Mouse (Mus musculus) liver, embryonic 15.5 days (tissue): ENCODE results near the gene Prss28. TPM values are rescaled to one million over a fixed set of nuclear protein-coding genes. Genes with fewer than 3 reads are reported as not detected.
A peak's percentile ranks its signal among the peaks of the same experiment; 100 is the strongest.

ENCODE experiments used
- ATAC-seq: fragments of 200-750 bp; cut with Nextera tagmentation; 2 replicates; pipeline ENCODE4 v1.8.0; 2017; ENCODE audit warnings: moderate number of reproducible peaks, mild to moderate bottlenecking, moderate library complexity; ENCODE audit not compliant: insufficient read depth
- H3K27ac ChIP-seq: fragments of 300-500 bp; sonication (generic); replicated peaks from 2 replicates; pipeline ENCODE4 v1.5.1; 2015; ENCODE audit warnings: mild to moderate bottlenecking, inconsistent platforms
- H3K27me3 ChIP-seq: fragments of 300-500 bp; sonication (generic); 2 replicates; pipeline ENCODE4 v1.6.1; 2015; ENCODE audit warnings: mild to moderate bottlenecking, inconsistent platforms
- H3K36me3 ChIP-seq: fragments of 300-500 bp; sonication (generic); replicated peaks from 2 replicates; pipeline ENCODE4 v1.6.1; 2015; ENCODE audit warnings: moderate library complexity, mild to moderate bottlenecking, inconsistent platforms
- H3K4me1 ChIP-seq: fragments of 300-500 bp; sonication (generic); replicated peaks from 2 replicates; pipeline ENCODE4 v1.6.1; 2015; ENCODE audit warnings: inconsistent platforms
- H3K4me2 ChIP-seq: fragments of 300-500 bp; sonication (generic); 2 replicates; pipeline ENCODE4 v1.6.1; 2015; ENCODE audit warnings: moderate library complexity, mild to moderate bottlenecking, inconsistent platforms
- H3K4me3 ChIP-seq: fragments of 300-500 bp; sonication (generic); replicated peaks from 2 replicates; pipeline ENCODE4 v1.5.1; 2015; ENCODE audit warnings: mild to moderate bottlenecking, inconsistent platforms
- H3K9ac ChIP-seq: fragments of 300-500 bp; sonication (generic); 2 replicates; pipeline ENCODE4 v1.6.1; 2015; ENCODE audit warnings: moderate library complexity, mild to moderate bottlenecking, inconsistent platforms
- H3K9me3 ChIP-seq: fragments of 300-500 bp; sonication (generic); replicated peaks from 2 replicates; pipeline ENCODE4 v1.6.1; 2016; ENCODE audit warnings: inconsistent platforms
- WGBS: fragments of 180-500 bp; shearing (Covaris S2); methylation state at CpG from one replicate; pipeline ENCODE4 v1.1.7; 2015; ENCODE audit warnings: mixed read lengths; ENCODE audit not compliant: insufficient replicate concordance; 5-methylcytosine and 5-hydroxymethylcytosine counted together
- polyA plus RNA-seq: library from polyadenylated mRNA; unstranded; fragments of >200 nt; fragmentation: Nextera tagmentation; extraction: Ambion mirVana; gene quantifications from 2 replicates; pipeline ENCODE4 v1.2.1, GENCODE M21; 2015

Gene Prss28
- polyA plus RNA-seq, 1 experiment from 2014 or later: not detected

- ATAC-seq: no peak
- Histone ChIP-seq H3K4me3 (no peak overlapping the region), H3K27ac (no peak overlapping the region), H3K9ac (no peak overlapping the region), H3K9me3 (no peaks in the 10 kb centered on the region), H3K4me1 (no peaks in the 10 kb centered on the region), H3K4me2 (no peak overlapping the region), H3K27me3 (peaks cover 11% of the 10 kb centered on the region; the same call in 1 of the 2 replicates), H3K36me3 (no peaks in the 10 kb centered on the region)
- WGBS: 19% methylated on average over 4 of the region's 4 CpGs
These were observed 19.6 kb upstream of the Prss28 start for GRCm38 (mm10) chr17:25288842-25289241.

- H3K36me3 ChIP-seq: no peaks in the 10 kb centered on the region
- no peak overlapping the region for H3K4me2 ChIP-seq
- H3K4me3 ChIP-seq: no peak overlapping the region
- WGBS: 19% methylated on average over 4 of the region's 4 CpGs
- ATAC-seq: no peak
- peaks cover 14% of the 10 kb centered on the region; the same call in 1 of the 2 replicates for H3K27me3 ChIP-seq
- H3K4me1 ChIP-seq: no peaks in the 10 kb centered on the region
- no peak overlapping the region for H3K27ac ChIP-seq
- H3K9ac ChIP-seq: no peak overlapping the region
- H3K9me3 ChIP-seq: no peaks in the 10 kb centered on the region
These were observed 18.0 kb upstream of the Prss28 start for GRCm38 (mm10) chr17:25290411-25290810.

DNA sequence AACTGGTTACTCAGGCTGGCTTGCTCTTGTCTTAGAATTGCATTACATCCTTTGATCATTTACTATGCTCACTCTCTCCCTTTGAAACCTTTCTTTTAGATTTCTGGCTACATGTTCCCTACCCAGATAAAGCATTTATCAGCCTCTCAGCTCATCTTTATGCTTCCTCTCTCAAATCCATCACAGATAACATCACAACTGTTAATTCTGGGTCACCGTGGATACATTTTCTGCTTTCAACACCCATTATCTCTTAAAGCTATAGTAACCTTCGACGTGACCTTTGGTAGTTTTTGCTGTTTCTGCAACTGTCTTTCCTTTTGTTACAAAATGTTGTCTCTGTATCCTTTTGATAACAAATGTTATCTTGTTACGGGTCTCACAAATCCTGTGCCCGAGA, 15.0 kb upstream of the Prss28 start:
- 13% methylated on average over 5 of the region's 5 CpGs for WGBS

GRCm38 (mm10) chr17:25294111-25294510, 14.3 kb upstream of the Prss28 start:
- Histone ChIP-seq H3K36me3 (no peaks in the 10 kb centered on the region), H3K27me3 (peaks cover 25% of the 10 kb centered on the region; the same call in 1 of the 2 replicates), H3K9me3 (no peaks in the 10 kb centered on the region), H3K4me3 (no peak overlapping the region), H3K9ac (no peak overlapping the region), H3K4me2 (no peak overlapping the region), H3K4me1 (no peaks in the 10 kb centered on the region), H3K27ac (no peak overlapping the region)
- WGBS: 61% methylated on average over 1 of the region's 1 CpGs
- ATAC-seq: no peak

More for the DNA sequence above, 15.0 kb upstream of the Prss28 start:
- Histone ChIP-seq H3K9me3 (no peaks in the 10 kb centered on the region), H3K36me3 (no peaks in the 10 kb centered on the region), H3K4me2 (no peak overlapping the region), H3K4me3 (no peak overlapping the region), H3K27ac (no peak overlapping the region), H3K9ac (no peak overlapping the region), H3K4me1 (no peaks in the 10 kb centered on the region), H3K27me3 (peaks cover 22% of the 10 kb centered on the region; the same call in 1 of the 2 replicates)
- no peak for ATAC-seq

DNA sequence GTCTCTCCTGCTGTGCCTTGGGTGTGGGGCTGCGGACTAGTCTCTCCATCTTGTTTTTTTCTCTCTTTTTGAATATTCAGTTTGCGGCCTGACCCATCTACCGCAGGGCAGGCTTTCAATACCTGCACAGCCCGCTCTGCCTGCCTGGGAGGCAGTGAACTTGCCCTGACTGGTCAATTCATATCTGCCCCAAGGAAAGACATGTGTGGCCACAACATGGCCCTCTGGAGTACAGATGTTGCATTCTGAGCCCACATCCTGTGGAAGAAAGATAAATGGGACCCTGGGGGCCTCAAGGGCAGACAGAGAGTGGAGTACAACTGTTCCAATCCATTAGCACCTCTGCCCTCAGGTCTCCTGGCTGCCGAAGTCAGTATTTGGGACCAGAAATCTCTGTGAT, 10.4 kb upstream of the Prss28 start, which contains the start of gene Prss34:
Gene Prss34 (plus strand): TSS at position 301 of the 400 bp plus-strand sequence.
- H3K36me3 ChIP-seq: no peaks in the 10 kb centered on the region
- no peak within 1 kb of the TSS for H3K4me2 ChIP-seq
- no peaks in the 10 kb centered on the region for H3K9me3 ChIP-seq
- WGBS: 59% methylated on average over 5 of the region's 5 CpGs
- H3K9ac ChIP-seq: no peak within 1 kb of the TSS
- H3K4me1 ChIP-seq: no peaks in the 10 kb centered on the region
- H3K27ac ChIP-seq: no peak within 1 kb of the TSS
- no peak within 1 kb of the TSS for H3K4me3 ChIP-seq
- peaks cover 17% of the 10 kb centered on the region; the same call in 1 of the 2 replicates for H3K27me3 ChIP-seq
- no peak for ATAC-seq

DNA sequence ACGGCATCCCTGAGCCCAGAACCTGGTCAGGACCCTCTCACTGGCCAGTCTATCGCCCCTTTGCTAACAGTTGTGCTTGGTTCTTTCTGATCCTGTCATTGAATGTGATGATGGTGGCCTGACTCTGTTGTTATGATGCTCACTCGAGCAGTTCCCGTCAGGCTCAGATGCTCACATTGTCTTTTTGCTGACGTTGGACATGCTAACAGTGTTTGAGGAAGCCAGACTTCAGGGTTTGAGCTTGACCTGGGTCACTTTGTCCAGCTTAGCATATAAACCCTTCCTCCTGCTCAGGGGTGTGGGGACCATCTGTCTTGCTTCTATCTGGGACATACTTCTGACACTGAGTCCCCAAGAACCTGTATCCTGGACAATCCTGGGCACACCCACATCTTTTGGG, 9.9 kb downstream of the Prss28 start, which contains the start of gene Prss29:
Gene Prss29 (plus strand): TSS at position 301 of the 400 bp plus-strand sequence.
- Histone ChIP-seq H3K9me3 (no peaks in the 10 kb centered on the region), H3K4me3 (no peak within 1 kb of the TSS), H3K9ac (no peak within 1 kb of the TSS), H3K36me3 (no peaks in the 10 kb centered on the region), H3K4me2 (no peak within 1 kb of the TSS), H3K27ac (no peak within 1 kb of the TSS), H3K27me3 (0 out of 2 replicates have a peak, but pooled peaks cover 3% of the 10 kb centered on the region), H3K4me1 (no peaks in the 10 kb centered on the region)
- WGBS: 48% methylated on average over 5 of the region's 5 CpGs
- no peak for ATAC-seq

- WGBS: 73% methylated on average over 8 of the region's 8 CpGs
- Histone ChIP-seq H3K9ac (no peak overlapping the region), H3K27me3 (0 out of 2 replicates have a peak, but pooled peaks cover 3% of the 10 kb centered on the region), H3K9me3 (no peaks in the 10 kb centered on the region), H3K4me3 (no peak overlapping the region), H3K27ac (no peak overlapping the region), H3K36me3 (no peaks in the 10 kb centered on the region), H3K4me1 (no peaks in the 10 kb centered on the region), H3K4me2 (no peak overlapping the region)
- no peak for ATAC-seq
These were observed 12.4 kb downstream of the Prss28 start for GRCm38 (mm10) chr17:25320819-25321218.

- peak; percentile 44; the same call in 1 of the 2 replicates for ATAC-seq
- 19% methylated on average over 2 of the region's 2 CpGs for WGBS
These were observed 14.5 kb downstream of the Prss28 start for GRCm38 (mm10) chr17:25322930-25323329.

GRCm38 (mm10) chr17:25332321-25332720, 23.9 kb downstream of the Prss28 start:
- no peak for ATAC-seq
- no peaks in the 10 kb centered on the region for H3K36me3 ChIP-seq
- H3K4me2 ChIP-seq: no peak overlapping the region
- WGBS: 13% methylated on average over 9 of the region's 9 CpGs
- H3K4me1 ChIP-seq: no peaks in the 10 kb centered on the region
- H3K9ac ChIP-seq: no peak overlapping the region
- peaks cover 26% of the 10 kb centered on the region for H3K27me3 ChIP-seq
- H3K27ac ChIP-seq: no peak overlapping the region
- H3K4me3 ChIP-seq: no peak overlapping the region
- no peaks in the 10 kb centered on the region for H3K9me3 ChIP-seq

More at GRCm38 (mm10) chr17:25322930-25323329, 14.5 kb downstream of the Prss28 start:
- 0 out of 2 replicates have a peak, but pooled peaks cover 3% of the 10 kb centered on the region for H3K27me3 ChIP-seq
- H3K4me3 ChIP-seq: no peak overlapping the region
- H3K4me2 ChIP-seq: no peak overlapping the region
- no peaks in the 10 kb centered on the region for H3K9me3 ChIP-seq
- H3K36me3 ChIP-seq: no peaks in the 10 kb centered on the region
- H3K27ac ChIP-seq: no peak overlapping the region
- no peak overlapping the region for H3K9ac ChIP-seq
- H3K4me1 ChIP-seq: no peaks in the 10 kb centered on the region

GRCm38 (mm10) chr17:25333943-25334342, 25.5 kb downstream of the Prss28 start:
- H3K4me3 ChIP-seq: no peak overlapping the region
- H3K9me3 ChIP-seq: no peaks in the 10 kb centered on the region
- WGBS: 3% methylated on average over 8 of the region's 8 CpGs
- H3K27ac ChIP-seq: no peak overlapping the region
- peaks cover 26% of the 10 kb centered on the region for H3K27me3 ChIP-seq
- no peaks in the 10 kb centered on the region for H3K4me1 ChIP-seq
- no peaks in the 10 kb centered on the region for H3K36me3 ChIP-seq
- no peak overlapping the region for H3K9ac ChIP-seq
- no peak overlapping the region for H3K4me2 ChIP-seq
- no peak for ATAC-seq

DNA sequence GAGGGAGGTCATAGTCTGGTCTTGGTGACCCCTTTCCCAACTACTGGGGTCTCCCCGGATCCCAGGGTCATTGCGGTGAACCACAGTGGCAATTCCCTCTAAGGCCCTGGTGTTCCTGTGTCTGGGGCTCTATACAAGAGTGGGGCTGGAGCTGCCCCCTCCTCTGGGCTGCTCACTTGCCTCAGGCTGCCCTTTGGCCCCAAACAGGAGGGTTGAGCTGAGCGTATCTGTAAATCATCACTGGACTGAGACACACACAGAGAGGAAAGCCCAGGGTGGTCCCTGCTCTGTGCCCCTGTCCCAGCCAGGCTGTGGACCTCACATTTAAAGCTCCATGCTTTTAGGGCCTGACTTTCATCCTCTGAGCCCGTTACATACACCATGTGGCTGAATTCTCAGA, 29.8 kb downstream of the Prss28 start:
- peak overlapping the region; percentile 65 for H3K27ac ChIP-seq
- 64% methylated on average over 4 of the region's 4 CpGs for WGBS

GRCm38 (mm10) chr17:25340003-25340402, 31.6 kb downstream of the Prss28 start:
- Histone ChIP-seq H3K4me3 (no peak overlapping the region), H3K36me3 (no peaks in the 10 kb centered on the region), H3K9me3 (no peaks in the 10 kb centered on the region), H3K27ac (peak overlapping the region; percentile 24; the same call in 1 of the 2 replicates), H3K4me1 (peaks cover 9% of the 10 kb centered on the region; the same call in 1 of the 2 replicates), H3K4me2 (no peak overlapping the region), H3K9ac (no peak overlapping the region), H3K27me3 (0 out of 2 replicates have a peak, but pooled peaks cover under 1% of the 10 kb centered on the region)
- ATAC-seq: no peak
- 70% methylated on average over 6 of the region's 6 CpGs for WGBS

More for the DNA sequence above, 29.8 kb downstream of the Prss28 start:
- Histone ChIP-seq H3K4me3 (no peak overlapping the region), H3K4me1 (peaks cover 9% of the 10 kb centered on the region; the same call in 1 of the 2 replicates), H3K9me3 (no peaks in the 10 kb centered on the region), H3K9ac (no peak overlapping the region), H3K36me3 (no peaks in the 10 kb centered on the region), H3K27me3 (peaks cover 14% of the 10 kb centered on the region; the same call in 1 of the 2 replicates), H3K4me2 (no peak overlapping the region)
- ATAC-seq: peak; percentile 46
